Mouse (Mus musculus) liver, adult 2 months (tissue): Measurements from ENCODE around the gene Olfr609.
"Not testable (repeated sequence)": the region's sequence is repeated elsewhere in the genome, so short reads cannot be mapped to it uniquely, and the experiment has no call there.

Experiments used
- CTCF ChIP-seq: fragments of 200-500 bp; IDR thresholded peaks from 2 replicates; pipeline ENCODE4 v1.5.1; 2011; ENCODE audit warnings: low read depth, low read length, control low read depth
- POLR2A ChIP-seq: fragments of 200-500 bp; IDR thresholded peaks from 2 replicates; pipeline ENCODE4 v1.6.1; 2011; ENCODE audit warnings: low read length, control low read depth; ENCODE audit not compliant: insufficient read depth; ENCODE audit errors: extremely low read depth

DNA sequence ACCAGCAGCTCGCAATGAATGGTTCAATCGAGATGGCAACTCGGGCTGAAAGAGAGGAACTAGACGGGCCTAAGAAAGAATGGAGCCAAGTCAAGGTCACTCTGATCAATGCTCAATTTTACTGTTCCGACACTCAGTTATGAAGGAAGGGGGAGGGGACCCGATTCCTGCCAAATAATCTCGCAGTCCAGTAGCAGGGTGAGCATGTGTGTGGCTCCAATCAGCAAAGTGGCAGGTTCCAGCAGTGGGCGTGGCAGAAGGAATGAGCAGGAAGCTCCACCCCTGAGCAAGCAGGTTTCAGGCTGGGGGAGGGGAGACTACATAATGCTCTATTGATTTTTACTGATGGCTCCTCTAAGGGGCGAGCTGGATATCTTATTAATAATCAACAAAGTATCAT is 20.8 kb downstream of the Olfr609 start:
- TF ChIP-seq CTCF, POLR2A: not testable (repeated sequence)
